Mouse (Mus musculus) MEL (cell line): Measurements from ENCODE around the gene Rcsd1. TPM values are rescaled to one million over a fixed set of nuclear protein-coding genes. Genes with fewer than 3 reads are reported as not detected.

ENCODE experiments used
- DNase-seq: peaks from one replicate; pipeline ENCODE4 v3.0.0; 2011; ENCODE audit warnings: low read depth, low spot score
- H3K27ac ChIP-seq: 2 replicates; pipeline ENCODE4 v1.5.1; 2012; ENCODE audit warnings: low read depth, mild to moderate bottlenecking, control low read depth, low read length, moderate library complexity; ENCODE audit not compliant: control insufficient read depth
- H3K27me3 ChIP-seq, 2 experiments: fragments of 150-350 bp in 1 of 2; sonication (generic) in 1 of 2; 2 replicates each; pipeline ENCODE4 v1.6.1; 2012; ENCODE audit warnings: low read length in 2 of 2, mild to moderate bottlenecking in 2 of 2, improper control_type of control experiment in 1 of 2, moderate library complexity in 1 of 2; ENCODE audit not compliant: insufficient read depth in 2 of 2, control insufficient read depth in 1 of 2
- H3K36me3 ChIP-seq, 2 experiments: 2 replicates each; pipeline ENCODE4 v1.6.1; 2012 to 2014; ENCODE audit warnings: low read length in 2 of 2, improper control_type of control experiment in 1 of 2, inconsistent platforms in 1 of 2, mild to moderate bottlenecking in 1 of 2; ENCODE audit not compliant: insufficient read depth in 2 of 2, control insufficient read depth in 1 of 2
- H3K4me1 ChIP-seq, 2 experiments: fragments of 150-350 bp in 1 of 2; sonication (generic) in 1 of 2; 2 replicates each; pipeline ENCODE4 v1.6.1; 2012; ENCODE audit warnings: low read length in 2 of 2, improper control_type of control experiment in 1 of 2, mild to moderate bottlenecking in 1 of 2; ENCODE audit not compliant: insufficient read depth in 2 of 2, control insufficient read depth in 1 of 2
- H3K4me3 ChIP-seq, 2 experiments: fragments of 150-350 bp in 1 of 2; sonication (generic) in 1 of 2; 2 replicates each; pipeline ENCODE4 v1.5.1; 2012; ENCODE audit warnings: low read depth in 2 of 2, low read length in 2 of 2, mild to moderate bottlenecking in 2 of 2, moderate library complexity in 2 of 2, control low read depth in 1 of 2, improper control_type of control experiment in 1 of 2; ENCODE audit not compliant: control insufficient read depth in 1 of 2, insufficient read depth in 1 of 2
- H3K79me2 ChIP-seq: 2 replicates; pipeline ENCODE4 v1.6.1; 2012; ENCODE audit warnings: mild to moderate bottlenecking, low read length, moderate library complexity; ENCODE audit not compliant: control insufficient read depth, poor library complexity, insufficient read depth
- H3K9ac ChIP-seq: 2 replicates; pipeline ENCODE4 v1.6.1; 2012; ENCODE audit warnings: low read depth, mild to moderate bottlenecking, control low read depth, low read length, moderate library complexity; ENCODE audit not compliant: control insufficient read depth, poor library complexity, severe bottlenecking
- H3K9me3 ChIP-seq: fragments of 150-350 bp; sonication (generic); replicated peaks from 2 replicates; pipeline ENCODE4 v1.6.1; 2012; ENCODE audit warnings: mild to moderate bottlenecking, low read length, improper control_type of control experiment, moderate library complexity; ENCODE audit not compliant: insufficient read depth
- BHLHE40 ChIP-seq: IDR thresholded peaks from 2 replicates; pipeline ENCODE4 v1.6.1; 2012; ENCODE audit warnings: low read depth, mild to moderate bottlenecking, inconsistent platforms, low read length, improper control_type of control experiment, borderline replicate concordance
- CHD1 ChIP-seq: IDR thresholded peaks from 2 replicates; pipeline ENCODE4 v1.6.1; 2012; ENCODE audit warnings: low read depth, mild to moderate bottlenecking, inconsistent platforms, low read length, improper control_type of control experiment
- CHD2 ChIP-seq: IDR thresholded peaks from 2 replicates; pipeline ENCODE4 v1.6.1; 2011; ENCODE audit warnings: low read length, improper control_type of control experiment
- CTCF ChIP-seq, 3 experiments: IDR thresholded peaks in 2 of 3; conservative IDR thresholded peaks in 1 of 3; 2 replicates each; pipeline ENCODE4 v1.5.1; 2011 to 2012; ENCODE audit warnings: low read length in 3 of 3, low read depth in 2 of 3, mild to moderate bottlenecking in 2 of 3, improper control_type of control experiment in 1 of 3, inconsistent platforms in 1 of 3, mixed read lengths in 1 of 3, moderate library complexity in 1 of 3; ENCODE audit not compliant: control insufficient read depth in 1 of 3, insufficient read depth in 1 of 3, poor library complexity in 1 of 3, severe bottlenecking in 1 of 3
- E2F4 ChIP-seq: IDR thresholded peaks from 2 replicates; pipeline ENCODE4 v1.6.1; 2011; ENCODE audit warnings: low read depth, low read length, improper control_type of control experiment, borderline replicate concordance
- ELF1 ChIP-seq: IDR thresholded peaks from 2 replicates; pipeline ENCODE4 v1.6.1; 2014; ENCODE audit warnings: low read depth, mild to moderate bottlenecking, inconsistent platforms, low read length, improper control_type of control experiment, moderate library complexity
- EP300 ChIP-seq, 2 experiments: IDR thresholded peaks; 2 replicates each; pipeline ENCODE4 v1.6.1; 2011; ENCODE audit warnings: improper control_type of control experiment in 2 of 2, low read length in 2 of 2, low read depth in 1 of 2, mild to moderate bottlenecking in 1 of 2
- ETS1 ChIP-seq: IDR thresholded peaks from 2 replicates; pipeline ENCODE4 v1.6.1; 2012; ENCODE audit warnings: low read depth, mild to moderate bottlenecking, inconsistent platforms, low read length, improper control_type of control experiment, moderate library complexity
- GABPA ChIP-seq: IDR thresholded peaks from 2 replicates; pipeline ENCODE4 v1.6.1; 2012; ENCODE audit warnings: low read depth, mild to moderate bottlenecking, inconsistent platforms, low read length, improper control_type of control experiment, moderate library complexity
- GATA1 ChIP-seq: IDR thresholded peaks from 2 replicates; pipeline ENCODE4 v1.6.1; 2011; ENCODE audit warnings: low read depth, low read length, improper control_type of control experiment
- HCFC1 ChIP-seq: IDR thresholded peaks from 2 replicates; pipeline ENCODE4 v1.6.1; 2012; ENCODE audit warnings: low read depth, mild to moderate bottlenecking, inconsistent platforms, low read length, improper control_type of control experiment, moderate library complexity
- JUND ChIP-seq: IDR thresholded peaks from 2 replicates; pipeline ENCODE4 v1.6.1; 2011; ENCODE audit warnings: low read depth, mild to moderate bottlenecking, improper control_type of control experiment, low read length
- MAX ChIP-seq: IDR thresholded peaks from 2 replicates; pipeline ENCODE4 v1.6.1; 2011; ENCODE audit warnings: low read length, improper control_type of control experiment
- MAZ ChIP-seq: IDR thresholded peaks from 2 replicates; pipeline ENCODE4 v1.6.1; 2012; ENCODE audit warnings: low read depth, mild to moderate bottlenecking, inconsistent platforms, low read length, improper control_type of control experiment
- MEF2A ChIP-seq: IDR thresholded peaks from 2 replicates; pipeline ENCODE4 v1.6.1; 2014; ENCODE audit warnings: low read depth, mild to moderate bottlenecking, inconsistent platforms, low read length, improper control_type of control experiment; ENCODE audit not compliant: poor library complexity, insufficient replicate concordance, severe bottlenecking; ENCODE audit errors: extremely low read depth
- MXI1 ChIP-seq: IDR thresholded peaks from 2 replicates; pipeline ENCODE4 v1.6.1; 2011; ENCODE audit warnings: mild to moderate bottlenecking, low read depth, low read length, improper control_type of control experiment
- NELFE ChIP-seq: IDR thresholded peaks from 2 replicates; pipeline ENCODE4 v1.6.1; 2011; ENCODE audit warnings: low read depth, low read length, improper control_type of control experiment
- NRF1 ChIP-seq: IDR thresholded peaks from 2 replicates; pipeline ENCODE4 v1.6.1; 2014; ENCODE audit warnings: low read depth, mild to moderate bottlenecking, inconsistent platforms, low read length, improper control_type of control experiment, moderate library complexity; ENCODE audit not compliant: poor library complexity, insufficient read depth, severe bottlenecking
- POLR2A ChIP-seq, 2 experiments: IDR thresholded peaks; 2 replicates each; pipeline ENCODE4 v1.6.1; 2011 to 2012; ENCODE audit warnings: low read length in 2 of 2, mild to moderate bottlenecking in 2 of 2, control low read depth in 1 of 2, improper control_type of control experiment in 1 of 2, low read depth in 1 of 2, moderate library complexity in 1 of 2; ENCODE audit not compliant: control insufficient read depth in 1 of 2, insufficient read depth in 1 of 2, poor library complexity in 1 of 2
- POLR2AphosphoS5 ChIP-seq: IDR thresholded peaks from 2 replicates; pipeline ENCODE4 v1.6.1; 2012; ENCODE audit warnings: low read depth, borderline replicate concordance, mild to moderate bottlenecking, inconsistent platforms, low read length, moderate library complexity, mixed read lengths
- RAD21 ChIP-seq: IDR thresholded peaks from 2 replicates; pipeline ENCODE4 v1.6.1; 2011; ENCODE audit warnings: mild to moderate bottlenecking, low read depth, low read length, improper control_type of control experiment
- SMC3 ChIP-seq: IDR thresholded peaks from 2 replicates; pipeline ENCODE4 v1.6.1; 2011; ENCODE audit warnings: low read depth, low read length, improper control_type of control experiment
- TBP ChIP-seq: IDR thresholded peaks from 2 replicates; pipeline ENCODE4 v1.8.0; 2011; ENCODE audit warnings: low read depth, low read length, improper control_type of control experiment
- ZC3H11A ChIP-seq: IDR thresholded peaks from 2 replicates; pipeline ENCODE4 v1.6.1; 2012; ENCODE audit warnings: low read depth, mild to moderate bottlenecking, inconsistent platforms, low read length, improper control_type of control experiment
- ZKSCAN1 ChIP-seq: IDR thresholded peaks from 2 replicates; pipeline ENCODE4 v1.6.1; 2012; ENCODE audit warnings: low read depth, mild to moderate bottlenecking, inconsistent platforms, low read length, improper control_type of control experiment, moderate library complexity
- ZMIZ1 ChIP-seq: IDR thresholded peaks from 2 replicates; pipeline ENCODE4 v1.6.1; 2012; ENCODE audit warnings: low read depth, mild to moderate bottlenecking, inconsistent platforms, low read length, improper control_type of control experiment, moderate library complexity
- ZNF384 ChIP-seq: IDR thresholded peaks from 2 replicates; pipeline ENCODE4 v1.6.1; 2012; ENCODE audit warnings: low read depth, mild to moderate bottlenecking, inconsistent platforms, low read length, improper control_type of control experiment
- polyA plus RNA-seq, 2 experiments: library from polyadenylated mRNA; stranded (reverse) in 1 of 2; unstranded in 1 of 2; fragments of >175 nt in 1 of 2; fragments of >200 nt in 1 of 2; gene quantifications; 2 replicates each; pipeline versions ENCODE4 v1.2.1 to v1.2.4; 2012; ENCODE audit warnings: low replicate concordance in 2 of 2, low read depth in 1 of 2; ENCODE audit not compliant: insufficient read length in 2 of 2, insufficient read depth in 1 of 2, missing spikeins in 1 of 2
- total RNA-seq: library from RNA; depleted of rRNA; stranded (reverse); fragments of 300-350 nt; gene quantifications from 2 replicates; pipeline ENCODE4 v1.2.3, GENCODE M21; 2012

Gene Rcsd1
- total and polyA plus RNA-seq, 3 experiments = 19.0 to 38.0 TPM; not detected in 1

DNA sequence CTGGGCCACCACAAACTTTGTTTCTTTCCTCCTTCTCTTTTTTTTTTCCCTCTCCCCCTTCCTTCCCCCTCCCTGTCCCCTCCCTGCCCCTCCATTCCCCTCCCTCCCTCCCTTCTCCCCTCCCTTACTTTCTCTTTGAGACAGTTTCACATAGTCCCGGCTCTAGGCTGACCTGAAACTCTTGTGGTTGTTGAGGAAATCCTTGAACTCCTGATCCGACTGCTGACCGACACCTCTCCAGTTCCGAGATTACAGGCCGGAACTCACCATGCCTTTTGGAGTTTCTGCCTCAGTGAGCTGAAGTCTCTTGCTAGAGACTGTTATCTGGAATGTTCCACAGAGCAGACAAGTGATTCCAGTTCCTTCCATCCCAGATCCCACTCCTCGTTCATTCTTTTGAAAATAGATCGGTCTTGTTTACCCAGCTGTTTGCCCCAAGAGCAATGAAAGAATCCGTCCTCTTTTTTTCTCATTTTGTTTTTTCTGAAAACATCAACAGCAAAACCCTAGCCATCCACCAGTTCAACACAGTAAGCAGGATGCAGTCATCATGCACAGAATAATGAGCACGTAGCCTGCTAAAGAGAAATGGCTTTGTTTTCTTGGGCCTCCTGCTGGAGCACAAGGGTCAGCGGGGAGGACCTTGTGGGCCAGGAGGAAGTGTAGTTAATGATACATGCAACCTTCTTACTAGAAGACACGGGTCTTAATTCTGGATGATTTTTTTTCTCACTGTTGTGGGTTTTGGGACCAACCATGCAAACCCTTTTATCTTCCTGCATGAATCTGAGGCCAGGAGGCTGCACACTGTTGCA, 14.9 kb upstream of the Rcsd1 start:
- no peaks in the 10 kb centered on the region for H3K79me2 ChIP-seq

GRCm38 (mm10) chr1:165722531-165723123, 13.1 kb upstream of the Rcsd1 start:
- peak overlapping the region; percentile 72 for H3K27ac ChIP-seq
- H3K9me3 ChIP-seq = no peaks in the 10 kb centered on the region
- no peaks in the 10 kb centered on the region; the same call in 1 of the 2 replicates for H3K79me2 ChIP-seq
- peak overlapping the region; percentile 7 to 24; a peak in 2 of 4 replicates for H3K4me3 ChIP-seq
- peaks cover 3 to 30% of the 10 kb centered on the region in 2 experiments; a peak in 3 of 4 replicates for H3K4me1 ChIP-seq
- no peaks in the 10 kb centered on the region for H3K27me3 ChIP-seq
- peak; percentile 65 for DNase-seq
- peaks cover 0 to 14% of the 10 kb centered on the region in 2 experiments; a peak in 2 of 4 replicates for H3K36me3 ChIP-seq
- H3K9ac ChIP-seq = peak overlapping the region; percentile 42
- TF ChIP-seq GABPA (no peak), TBP (no peak), POLR2A (IDR thresholded peaks at IDR 0.05; ENCODE audit: control insufficient read depth in 1 of 2, insufficient read depth in 1 of 2, low read depth in 1 of 2, low read length in 2 of 2, poor library complexity in 1 of 2) (no peak), NRF1 (no peak), SMC3 (no peak), ZKSCAN1 (no peak), MAX (no peak), BHLHE40 (no peak), E2F4 (no peak), ZNF384 (peak; percentile 43; the same call in 1 of the 2 replicates), CTCF (IDR thresholded peaks at IDR 0.05 in 2 of 3, conservative IDR thresholded peaks at IDR 0.05 in 1 of 3; ENCODE audit: control insufficient read depth in 1 of 3, insufficient read depth in 1 of 3, low read depth in 2 of 3, low read length in 3 of 3, poor library complexity in 1 of 3, severe bottlenecking in 1 of 3) (no peak), CHD2 (no peak), HCFC1 (no peak), ETS1 (peak; percentile 77), CHD1 (no peak), ELF1 (no peak), JUND (peak; percentile 59; the same call in 1 of the 2 replicates), EP300 (IDR thresholded peaks at IDR 0.05; ENCODE audit: low read depth in 1 of 2, low read length in 2 of 2) (peak; percentile 74; a peak in 3 of 4 replicates), POLR2AphosphoS5 (no peak), GATA1 (peak; percentile 68), MAZ (no peak), ZC3H11A (no peak), NELFE (no peak), RAD21 (no peak), MXI1 (no peak)

More for the DNA sequence above, 14.9 kb upstream of the Rcsd1 start:
- peaks cover 5 to 31% of the 10 kb centered on the region in 2 experiments for H3K4me1 ChIP-seq
- no peak for DNase-seq
- no peak overlapping the region for H3K4me3 ChIP-seq
- H3K27ac ChIP-seq = no peak overlapping the region
- no peaks in the 10 kb centered on the region for H3K9me3 ChIP-seq
- peaks cover 0 to 13% of the 10 kb centered on the region in 2 experiments; a peak in 2 of 4 replicates for H3K36me3 ChIP-seq
- TF ChIP-seq POLR2AphosphoS5 (no peak), RAD21 (no peak), E2F4 (no peak), MEF2A (no peak), HCFC1 (no peak), ZMIZ1 (no peak), ZKSCAN1 (no peak), MAX (no peak), ZNF384 (no peak), MXI1 (no peak), EP300 (IDR thresholded peaks at IDR 0.05; ENCODE audit: low read depth in 1 of 2, low read length in 2 of 2) (no peak), GABPA (no peak), JUND (no peak), CHD1 (no peak)
- no peaks in the 10 kb centered on the region for H3K27me3 ChIP-seq
- no peak overlapping the region for H3K9ac ChIP-seq
